Mouse (Mus musculus) heart, adult 2 months (tissue): Measurements from ENCODE around the gene Ppih. TPM values are rescaled to one million over a fixed set of nuclear protein-coding genes. Genes with fewer than 3 reads are reported as not detected.

Source experiments
- DNase-seq, 2 experiments: peaks; one replicate each; pipeline ENCODE4 v3.0.0; 2021
- H3K27ac ChIP-seq: fragments of 200-600 bp; 2 replicates; pipeline ENCODE4 v1.8.1; 2022
- H3K27me3 ChIP-seq: fragments of 200-500 bp; 2 replicates; pipeline ENCODE4 v1.6.1; 2012; ENCODE audit warnings: mild to moderate bottlenecking, low read length, inconsistent platforms, mixed read lengths; ENCODE audit not compliant: control insufficient read depth, insufficient read depth
- H3K36me3 ChIP-seq: fragments of 200-500 bp; 2 replicates; pipeline ENCODE4 v1.6.1; 2012; ENCODE audit warnings: low read length, inconsistent platforms; ENCODE audit not compliant: control insufficient read depth, insufficient read depth
- H3K4me1 ChIP-seq: fragments of 200-500 bp; 2 replicates; pipeline ENCODE4 v1.6.1; 2011; ENCODE audit warnings: low read length; ENCODE audit not compliant: control insufficient read depth, insufficient read depth
- H3K4me3 ChIP-seq: fragments of 200-600 bp; 2 replicates; pipeline ENCODE4 v1.8.1; 2022
- H3K79me2 ChIP-seq: fragments of 200-500 bp; replicated peaks from 2 replicates; pipeline ENCODE4 v1.6.1; 2012; ENCODE audit warnings: mild to moderate bottlenecking, inconsistent platforms, low read length, moderate library complexity, mixed read lengths; ENCODE audit not compliant: control insufficient read depth, insufficient read depth
- H3K9ac ChIP-seq: fragments of 200-500 bp; 2 replicates; pipeline ENCODE4 v1.6.1; 2012; ENCODE audit warnings: low read depth, mild to moderate bottlenecking, control low read depth, inconsistent platforms, low read length, mixed read lengths
- CTCF ChIP-seq: fragments of 200-600 bp; IDR thresholded peaks from 2 replicates; pipeline ENCODE4 v1.8.1; 2022; ENCODE audit warnings: antibody characterized with exemption, mild to moderate bottlenecking, moderate library complexity
- EP300 ChIP-seq: fragments of 200-500 bp; IDR thresholded peaks from 2 replicates; pipeline ENCODE4 v1.6.1; 2011; ENCODE audit warnings: low read depth, low read length, control low read depth; ENCODE audit not compliant: insufficient read depth
- POLR2A ChIP-seq: fragments of 200-500 bp; IDR thresholded peaks from 2 replicates; pipeline ENCODE4 v1.6.1; 2011; ENCODE audit warnings: mild to moderate bottlenecking, low read depth, low read length, control low read depth; ENCODE audit not compliant: insufficient read depth
- WGBS: fragments of 180-500 bp; shearing (Covaris S2); methylation state at CpG from one replicate; pipeline ENCODE4 v1.1.7; 2018; 5-methylcytosine and 5-hydroxymethylcytosine counted together
- intact Hi-C: fragments of 180-260 bp; cut with DNase I; formaldehyde crosslinking; loops from one replicate; pipeline ENCODE4 v1.15.1; 2025
- polyA plus RNA-seq: library from polyadenylated mRNA; depleted of rRNA; stranded (reverse); fragments of >200 nt; gene quantifications from 2 replicates; pipeline ENCODE4 v1.2.3, GENCODE M21; 2012
- total RNA-seq, 2 experiments: library from RNA; stranded (reverse); gene quantifications; 2 replicates each; pipeline ENCODE4 v1.2.3; 2021

The Ppih gene
- total and polyA plus RNA-seq, 3 experiments = 5.5 to 10.3 (median 8.2) TPM

- Histone ChIP-seq H3K27ac (no peak overlapping the region), H3K79me2 (no peaks in the 10 kb centered on the region), H3K27me3 (no peaks in the 10 kb centered on the region), H3K4me1 (no peaks in the 10 kb centered on the region), H3K9ac (no peak overlapping the region), H3K4me3 (no peak overlapping the region), H3K36me3 (no peaks in the 10 kb centered on the region)
- TF ChIP-seq CTCF (no peak), EP300 (no peak), POLR2A (no peak)
- no peak for DNase-seq
- intact Hi-C loops = no loop called here
- 91% methylated on average over 5 of the region's 5 CpGs for WGBS
Observed at GRCm38 (mm10) chr4:119305418-119305817, 14.9 kb downstream of the Ppih start.

DNA sequence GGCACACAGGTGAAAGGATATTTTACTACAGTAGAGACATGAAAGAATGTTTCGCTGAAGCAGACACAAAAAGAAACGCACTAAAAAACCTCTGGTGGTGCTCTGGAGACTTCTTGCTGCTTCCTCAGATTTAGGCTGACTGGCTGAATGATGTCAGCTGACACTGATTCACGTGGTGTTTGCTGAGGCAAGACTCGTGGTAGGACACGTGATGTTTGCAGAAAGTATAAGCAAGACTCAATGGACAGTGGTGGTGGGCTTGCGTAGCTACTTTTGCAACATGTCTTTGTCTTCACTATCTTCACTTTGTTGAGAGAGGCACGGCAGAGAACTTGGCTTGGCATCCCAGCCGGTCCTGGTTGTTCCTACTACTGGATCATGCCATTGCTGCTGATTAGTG is 17.1 kb downstream of the Ppih start:
- DNase-seq = no peak
- Histone ChIP-seq H3K9ac (no peak overlapping the region), H3K4me3 (no peak overlapping the region), H3K79me2 (no peaks in the 10 kb centered on the region), H3K4me1 (no peaks in the 10 kb centered on the region), H3K36me3 (no peaks in the 10 kb centered on the region), H3K27me3 (no peaks in the 10 kb centered on the region), H3K27ac (no peak overlapping the region)
- no peak for TF ChIP-seq POLR2A
- no peak for TF ChIP-seq CTCF
- intact Hi-C loops = no loop called here
- 82% methylated on average over 8 of the region's 8 CpGs for WGBS

- no peak for DNase-seq
- intact Hi-C loops = no loop called here
- Histone ChIP-seq H3K4me3 (no peak overlapping the region), H3K27ac (no peak overlapping the region), H3K9ac (no peak overlapping the region), H3K4me1 (no peaks in the 10 kb centered on the region), H3K27me3 (no peaks in the 10 kb centered on the region), H3K36me3 (no peaks in the 10 kb centered on the region), H3K79me2 (no peaks in the 10 kb centered on the region)
- WGBS = 70% methylated on average over 3 of the region's 3 CpGs
- TF ChIP-seq POLR2A (no peak), CTCF (no peak), EP300 (no peak)
Observed at GRCm38 (mm10) chr4:119301777-119302176, 18.6 kb downstream of the Ppih start.

- no peak for DNase-seq
- Histone ChIP-seq H3K4me3 (no peak overlapping the region), H3K4me1 (no peaks in the 10 kb centered on the region), H3K27me3 (no peaks in the 10 kb centered on the region), H3K79me2 (no peaks in the 10 kb centered on the region), H3K27ac (no peak overlapping the region), H3K9ac (no peak overlapping the region), H3K36me3 (no peaks in the 10 kb centered on the region)
- WGBS = 87% methylated on average over 3 of the region's 3 CpGs
- TF ChIP-seq EP300 (no peak), POLR2A (no peak), CTCF (no peak)
- intact Hi-C loops = no loop called here
Observed at GRCm38 (mm10) chr4:119300761-119301160, 19.6 kb downstream of the Ppih start.

DNA sequence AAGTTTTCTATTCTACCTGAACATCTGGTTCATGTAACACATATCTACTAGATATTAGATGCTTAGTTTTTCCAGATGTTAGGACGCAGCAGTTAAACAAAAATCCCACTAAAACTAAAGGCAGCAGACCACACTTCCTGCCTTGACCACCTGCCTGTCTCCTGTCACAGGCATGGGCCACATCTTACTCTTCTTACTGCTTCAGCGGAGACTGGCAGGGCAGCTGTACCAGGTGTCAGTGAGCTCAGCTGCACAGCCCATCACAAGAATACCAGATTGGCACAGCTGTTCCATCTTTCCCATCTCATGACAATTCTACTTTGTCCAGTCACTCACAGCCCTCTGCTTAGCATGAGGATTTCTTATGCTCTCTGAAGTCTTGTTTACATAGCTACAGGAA is 23.0 kb downstream of the Ppih start:
- DNase-seq = no peak
- Histone ChIP-seq H3K36me3 (peaks cover 3% of the 10 kb centered on the region; the same call in 1 of the 2 replicates), H3K79me2 (peaks cover 7% of the 10 kb centered on the region; the same call in 1 of the 2 replicates), H3K27ac (no peak overlapping the region), H3K9ac (no peak overlapping the region), H3K4me1 (peaks cover 3% of the 10 kb centered on the region; the same call in 1 of the 2 replicates), H3K27me3 (no peaks in the 10 kb centered on the region), H3K4me3 (no peak overlapping the region)
- 66% methylated on average over 2 of the region's 2 CpGs for WGBS
- TF ChIP-seq EP300 = no peak
- TF ChIP-seq POLR2A = no peak
- TF ChIP-seq CTCF = no peak
- intact Hi-C loops = no loop called here

GRCm38 (mm10) chr4:119295134-119295453 is 25.3 kb downstream of the Ppih start:
- peaks cover 5% of the 10 kb centered on the region for H3K4me1 ChIP-seq

More at GRCm38 (mm10) chr4:119295134-119295453, 25.3 kb downstream of the Ppih start:
- peak overlapping the region; percentile 84 for H3K9ac ChIP-seq
- WGBS = 11% methylated on average over 6 of the region's 6 CpGs
- H3K4me3 ChIP-seq = peak overlapping the region; percentile 64
- no peaks in the 10 kb centered on the region for H3K27me3 ChIP-seq
- TF ChIP-seq POLR2A (no peak), EP300 (no peak), CTCF (no peak)
- DNase-seq = no peak
- H3K79me2 ChIP-seq = peaks cover 13% of the 10 kb centered on the region
- H3K36me3 ChIP-seq = peaks cover 16% of the 10 kb centered on the region
- intact Hi-C loops = loop anchor here (2.0 kb wide), 2 partner anchors 26 to 48 kb away; partner anchors contain the start of gene Ppih
- peak overlapping the region; percentile 92 for H3K27ac ChIP-seq
